Comparison of ENCODE assay signal across 8 mouse cellular contexts in the genomic region with DNA sequence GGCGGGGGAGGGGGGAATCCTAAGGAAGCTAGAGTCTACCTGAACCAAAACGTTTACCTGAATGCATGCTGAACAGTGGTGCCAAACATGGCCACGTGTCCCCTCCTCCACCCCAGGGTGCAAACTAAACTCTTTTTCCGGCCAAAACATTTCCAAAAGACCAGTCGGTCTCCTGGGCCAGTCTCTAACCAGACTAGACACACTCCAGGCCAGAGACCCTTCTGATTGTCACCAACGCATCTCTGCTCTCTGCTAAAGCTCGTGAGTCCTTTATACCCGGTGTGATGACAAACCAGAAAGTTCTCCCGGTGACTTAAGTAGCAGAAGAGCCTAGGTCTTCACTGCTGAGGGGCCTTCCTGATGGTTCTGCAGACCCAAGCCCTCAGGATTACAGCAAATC. TPM values are rescaled to one million over a fixed set of nuclear protein-coding genes. Genes with fewer than 3 reads are reported as not detected.
DNase-seq lines count a peak whose midpoint lies in the region; ATAC-seq and TF ChIP-seq lines count a peak whose summit lies in the region.

No protein-coding gene starts in this region.

- H3K4me1 ChIP-seq in liver, embryonic 11.5 days (replicated peaks; ENCODE audit: control insufficient read depth, insufficient read depth, low read length), result peaks cover 36% of the 10 kb centered on the region
- H3K4me1 ChIP-seq in intestine, postnatal 0 days (replicated peaks; ENCODE audit: control insufficient read depth, insufficient read depth, low read length), result peaks cover 27% of the 10 kb centered on the region
- peaks cover 37% of the 10 kb centered on the region for H3K4me1 ChIP-seq in neural tube, embryonic 14.5 days (ENCODE audit: control insufficient read depth, insufficient read depth, low read length)

- peak overlapping the region; percentile 91 for H3K4me2 ChIP-seq in liver, embryonic 11.5 days
- peak overlapping the region; percentile 79 for H3K4me2 ChIP-seq in intestine, postnatal 0 days (replicated peaks; ENCODE audit: low read depth)
- peak overlapping the region; percentile 100 for H3K4me2 ChIP-seq in neural tube, embryonic 14.5 days (ENCODE audit: low read depth, low read length)

- peaks cover 30% of the 10 kb centered on the region for H3K36me3 ChIP-seq in liver, embryonic 11.5 days (ENCODE audit: control insufficient read depth, insufficient read depth, low read length)
- H3K36me3 ChIP-seq in intestine, postnatal 0 days (ENCODE audit: control insufficient read depth, insufficient read depth), result peaks cover 25% of the 10 kb centered on the region
- H3K36me3 ChIP-seq in neural tube, embryonic 14.5 days (ENCODE audit: control insufficient read depth, insufficient read depth, low read length), result peaks cover 31% of the 10 kb centered on the region

- H3K27ac ChIP-seq in liver, embryonic 11.5 days (ENCODE audit: low read depth, low read length), result no peak overlapping the region
- H3K27ac ChIP-seq in intestine, postnatal 0 days (ENCODE audit: low read depth, low read length), result no peak overlapping the region
- H3K27ac ChIP-seq in neural tube, embryonic 14.5 days (ENCODE audit: low read depth, low read length), result 0 out of 2 replicates have a peak overlapping the region, but pooled peaks have one; percentile 39

- no peaks in the 10 kb centered on the region for H3K27me3 ChIP-seq in liver, embryonic 11.5 days (replicated peaks; ENCODE audit: control insufficient read depth, insufficient read depth, low read length)
- no peaks in the 10 kb centered on the region for H3K27me3 ChIP-seq in intestine, postnatal 0 days (replicated peaks; ENCODE audit: control insufficient read depth, insufficient read depth, low read length)
- peaks cover 2% of the 10 kb centered on the region; the same call in 1 of the 2 replicates for H3K27me3 ChIP-seq in neural tube, embryonic 14.5 days (ENCODE audit: control insufficient read depth, insufficient read depth, low read length)

- DNase-seq in adrenal gland, adult 2 months, result peak; percentile 40
- no peak for DNase-seq in adrenal gland, postnatal 14 days
- no peak for DNase-seq in liver, embryonic 11.5 days (ENCODE audit: low spot score)
- no peak for DNase-seq in liver
- DNase-seq in frontal cortex, postnatal 25 days (ENCODE audit: low spot score in 2 of 2), result no peak
- DNase-seq in ovary, postnatal 36 days (ENCODE audit: low spot score), result no peak

- no peak for ATAC-seq in liver, embryonic 11.5 days (replicated peaks; ENCODE audit: low FRiP score)
- no peak for ATAC-seq in intestine, postnatal 0 days
- no peak for ATAC-seq in neural tube, embryonic 14.5 days (ENCODE audit: low read depth)

- no peaks in the 10 kb centered on the region for H3K9me3 ChIP-seq in liver, embryonic 11.5 days (ENCODE audit: control insufficient read depth, low read length)
- no peaks in the 10 kb centered on the region for H3K9me3 ChIP-seq in intestine, postnatal 0 days (ENCODE audit: control insufficient read depth)
- no peaks in the 10 kb centered on the region for H3K9me3 ChIP-seq in neural tube, embryonic 14.5 days (ENCODE audit: control insufficient read depth, low read length)

- WGBS in liver, embryonic 11.5 days, result 66% methylated on average over 9 of the region's 9 CpGs
- 41% methylated on average over 9 of the region's 9 CpGs for WGBS in intestine, postnatal 0 days
- WGBS in neural tube, embryonic 14.5 days, result 59% methylated on average over 9 of the region's 9 CpGs

- peak overlapping the region; percentile 94 for H3K4me3 ChIP-seq in liver, embryonic 11.5 days (ENCODE audit: low read depth, low read length)
- H3K4me3 ChIP-seq in intestine, postnatal 0 days (ENCODE audit: low read depth, low read length), result peak overlapping the region; percentile 86
- H3K4me3 ChIP-seq in neural tube, embryonic 14.5 days (ENCODE audit: low read depth, low read length), result peak overlapping the region; percentile 98

- 0 out of 2 replicates have a peak overlapping the region, but pooled peaks have one; percentile 97 for H3K9ac ChIP-seq in liver, embryonic 11.5 days (ENCODE audit: low read depth, low read length)
- H3K9ac ChIP-seq in intestine, postnatal 0 days (ENCODE audit: low read depth, low read length), result no peak overlapping the region
- peak overlapping the region; percentile 99 for H3K9ac ChIP-seq in neural tube, embryonic 14.5 days (replicated peaks; ENCODE audit: low read depth, low read length)

- TF ChIP-seq CTCF in intestine, postnatal 0 days (IDR thresholded peaks at IDR 0.05; ENCODE audit: low read depth), result no peak

RNA-seq across cellular contexts. Expression of a gene that starts 1.8 kb away (rescaled TPM):
- total RNA-seq in adrenal gland, adult 2 months (2021), result 100 to 1,000 TPM; 227 TPM
- 492 and 493 TPM in 2 replicates for polyA plus RNA-seq in adrenal gland, adult 2 months (2012; rRNA removed)
- 239 and 241 TPM in 2 replicates for total RNA-seq in adrenal gland, postnatal 14 days (2021)
- polyA plus RNA-seq in liver, embryonic 11.5 days (2014; fragmentation: Nextera tagmentation; extraction: Ambion mirVana), result 162 and 164 TPM in 2 replicates
- 112 and 114 TPM in 2 replicates for polyA plus RNA-seq in intestine, postnatal 0 days (2015; fragmentation: Nextera tagmentation; extraction: Ambion mirVana)
- polyA plus RNA-seq in neural tube, embryonic 14.5 days (2014; fragmentation: Nextera tagmentation; extraction: Ambion mirVana), result 475 and 479 TPM in 2 replicates

RNA-seq across cellular contexts. Expression of a gene that starts 10.9 kb away (rescaled TPM):
- 10 to 100 TPM; 36.3 to 42.8 TPM for total RNA-seq in adrenal gland, adult 2 months (2021)
- polyA plus RNA-seq in adrenal gland, adult 2 months (2012; rRNA removed), result 79.5 and 90.0 TPM in 2 replicates
- total RNA-seq in adrenal gland, postnatal 14 days (2021), result 35.2 and 45.1 TPM in 2 replicates
- 30.9 and 32.5 TPM in 2 replicates for polyA plus RNA-seq in liver, embryonic 11.5 days (2014; fragmentation: Nextera tagmentation; extraction: Ambion mirVana)
- 27.7 and 32.0 TPM in 2 replicates for polyA plus RNA-seq in intestine, postnatal 0 days (2015; fragmentation: Nextera tagmentation; extraction: Ambion mirVana)
- polyA plus RNA-seq in neural tube, embryonic 14.5 days (2014; fragmentation: Nextera tagmentation; extraction: Ambion mirVana), result 27.1 and 28.8 TPM in 2 replicates

RNA-seq across cellular contexts. Expression of a gene that starts 18.9 kb away (rescaled TPM):
- 10 to 100 TPM; 51.0 to 72.6 TPM for total RNA-seq in adrenal gland, adult 2 months (2021)
- polyA plus RNA-seq in adrenal gland, adult 2 months (2012; rRNA removed), result 180 and 223 TPM in 2 replicates
- 58.8 and 66.1 TPM in 2 replicates for total RNA-seq in adrenal gland, postnatal 14 days (2021)
- polyA plus RNA-seq in liver, embryonic 11.5 days (2014; fragmentation: Nextera tagmentation; extraction: Ambion mirVana), result 50.5 and 53.3 TPM in 2 replicates
- polyA plus RNA-seq in intestine, postnatal 0 days (2015; fragmentation: Nextera tagmentation; extraction: Ambion mirVana), result 47.4 and 48.5 TPM in 2 replicates
- polyA plus RNA-seq in neural tube, embryonic 14.5 days (2014; fragmentation: Nextera tagmentation; extraction: Ambion mirVana), result 92.5 and 96.4 TPM in 2 replicates

RNA-seq across cellular contexts. Expression of a gene that starts 19.0 kb away (rescaled TPM):
- total RNA-seq in adrenal gland, adult 2 months (2021), result 100 to 1,000 TPM; 117 TPM
- polyA plus RNA-seq in adrenal gland, adult 2 months (2012; rRNA removed), result 650 and 890 TPM in 2 replicates
- 90.6 and 104 TPM in 2 replicates for total RNA-seq in adrenal gland, postnatal 14 days (2021)
- 46.5 and 53.9 TPM in 2 replicates for polyA plus RNA-seq in liver, embryonic 11.5 days (2014; fragmentation: Nextera tagmentation; extraction: Ambion mirVana)
- 71.6 and 76.5 TPM in 2 replicates for polyA plus RNA-seq in intestine, postnatal 0 days (2015; fragmentation: Nextera tagmentation; extraction: Ambion mirVana)
- 36.4 and 46.8 TPM in 2 replicates for polyA plus RNA-seq in neural tube, embryonic 14.5 days (2014; fragmentation: Nextera tagmentation; extraction: Ambion mirVana)

RNA-seq across cellular contexts. Expression of a gene that starts 24.7 kb away (rescaled TPM):
- 100 to 1,000 TPM in 1 of 2 experiments, 10 to 100 TPM in 1; 80.8 to 105 TPM for total RNA-seq in adrenal gland, adult 2 months (2021)
- polyA plus RNA-seq in adrenal gland, adult 2 months (2012; rRNA removed), result 635 and 723 TPM in 2 replicates
- 75.3 and 87.2 TPM in 2 replicates for total RNA-seq in adrenal gland, postnatal 14 days (2021)
- 66.8 and 72.5 TPM in 2 replicates for polyA plus RNA-seq in liver, embryonic 11.5 days (2014; fragmentation: Nextera tagmentation; extraction: Ambion mirVana)
- polyA plus RNA-seq in intestine, postnatal 0 days (2015; fragmentation: Nextera tagmentation; extraction: Ambion mirVana), result 60.0 and 62.9 TPM in 2 replicates
- 85.7 and 91.1 TPM in 2 replicates for polyA plus RNA-seq in neural tube, embryonic 14.5 days (2014; fragmentation: Nextera tagmentation; extraction: Ambion mirVana)
